Mouse (Mus musculus) limb, embryonic 15.5 days (tissue): ENCODE results near the gene Ryr2. TPM values are rescaled to one million over a fixed set of nuclear protein-coding genes. Genes with fewer than 3 reads are reported as not detected.
"Not testable (repeated sequence)": the region's sequence is repeated elsewhere in the genome, so short reads cannot be mapped to it uniquely, and the experiment has no call there.

ENCODE experiments used
- ATAC-seq: fragments of 200-750 bp; cut with Nextera tagmentation; 2 replicates; pipeline ENCODE4 v1.8.0; 2017; ENCODE audit warnings: low read depth, moderate TSS enrichment; ENCODE audit not compliant: insufficient number of reproducible peaks, low FRiP score, low TSS enrichment
- H3K27ac ChIP-seq: fragments of 300-500 bp; sonication (generic); 2 replicates; pipeline ENCODE4 v1.5.1; 2015; ENCODE audit warnings: moderate library complexity, mild to moderate bottlenecking, inconsistent platforms
- H3K27me3 ChIP-seq: fragments of 300-500 bp; sonication (generic); 2 replicates; pipeline ENCODE4 v1.6.1; 2015; ENCODE audit warnings: inconsistent platforms
- H3K36me3 ChIP-seq: fragments of 300-500 bp; sonication (generic); 2 replicates; pipeline ENCODE4 v1.6.1; 2015; ENCODE audit warnings: inconsistent platforms
- H3K4me1 ChIP-seq: fragments of 300-500 bp; sonication (generic); 2 replicates; pipeline ENCODE4 v1.6.1; 2015; ENCODE audit warnings: inconsistent platforms
- H3K4me2 ChIP-seq: fragments of 300-500 bp; sonication (generic); 2 replicates; pipeline ENCODE4 v1.6.1; 2015; ENCODE audit warnings: mild to moderate bottlenecking, inconsistent platforms
- H3K4me3 ChIP-seq: fragments of 300-500 bp; sonication (generic); 2 replicates; pipeline ENCODE4 v1.5.1; 2015; ENCODE audit warnings: mild to moderate bottlenecking, inconsistent platforms
- H3K9ac ChIP-seq: fragments of 300-500 bp; sonication (generic); 2 replicates; pipeline ENCODE4 v1.6.1; 2015; ENCODE audit warnings: inconsistent platforms
- H3K9me3 ChIP-seq: fragments of 300-500 bp; sonication (generic); 2 replicates; pipeline ENCODE4 v1.6.1; 2016; ENCODE audit warnings: inconsistent platforms
- WGBS: fragments of 180-500 bp; shearing (Covaris S2); methylation state at CpG from one replicate; pipeline ENCODE4 v1.1.7; 2015; 5-methylcytosine and 5-hydroxymethylcytosine counted together
- polyA plus RNA-seq: library from polyadenylated mRNA; unstranded; fragments of >200 nt; fragmentation: Nextera tagmentation; extraction: Ambion mirVana; gene quantifications from 2 replicates; pipeline ENCODE4 v1.2.1, GENCODE M21; 2015

Ryr2 gene
- polyA plus RNA-seq, 1 experiment from 2014 or later = 0.42 TPM

DNA sequence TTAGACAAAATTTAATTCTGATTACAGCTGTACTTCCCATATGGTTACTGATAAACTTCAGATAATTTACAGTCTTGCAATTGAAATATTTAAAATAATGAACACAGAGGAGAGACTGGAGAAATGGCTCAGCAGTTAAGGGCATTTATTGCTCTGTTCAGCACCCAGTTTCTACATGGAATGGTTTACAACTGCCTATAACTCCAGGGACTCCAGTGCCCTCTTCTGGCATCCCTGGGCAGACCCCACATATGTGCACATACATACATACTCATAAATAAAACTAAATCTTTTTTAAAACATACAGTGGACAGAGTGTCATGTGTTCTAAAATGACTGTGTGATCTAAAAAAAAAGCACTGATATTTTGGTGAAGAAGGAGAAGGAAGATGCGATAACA, 262.9 kb downstream of the Ryr2 start:
- no peak overlapping the region for H3K4me2 ChIP-seq
- H3K9me3 ChIP-seq = no peaks in the 10 kb centered on the region
- no peaks in the 10 kb centered on the region for H3K36me3 ChIP-seq
- no peak overlapping the region for H3K27ac ChIP-seq
- H3K27me3 ChIP-seq = no peaks in the 10 kb centered on the region
- no peak overlapping the region for H3K4me3 ChIP-seq
- H3K4me1 ChIP-seq = no peaks in the 10 kb centered on the region
- H3K9ac ChIP-seq = no peak overlapping the region
- no peak for ATAC-seq
- 97% methylated on average over 1 of the region's 1 CpGs for WGBS

DNA sequence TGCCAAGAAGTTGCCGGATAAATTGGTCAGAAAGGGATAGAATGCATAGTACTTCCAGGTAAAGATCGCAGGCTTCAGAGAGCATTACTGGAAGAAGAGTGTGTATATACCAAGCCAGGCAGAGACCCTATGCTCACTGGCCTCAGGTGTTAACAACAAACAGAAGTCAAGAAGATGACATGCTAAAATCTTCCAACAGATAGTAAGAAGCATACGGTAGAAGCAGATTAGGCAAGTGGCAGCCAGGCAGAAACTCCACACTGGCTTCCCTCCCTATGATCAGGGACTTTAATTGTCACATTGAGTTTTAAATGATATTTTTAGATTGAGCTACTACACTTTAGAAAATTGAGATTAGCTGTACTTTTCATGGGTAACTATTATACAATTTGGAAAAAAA, 268.9 kb downstream of the Ryr2 start:
- H3K27ac ChIP-seq = no peak overlapping the region
- no peaks in the 10 kb centered on the region for H3K4me1 ChIP-seq
- no peaks in the 10 kb centered on the region for H3K9me3 ChIP-seq
- H3K4me3 ChIP-seq = no peak overlapping the region
- no peaks in the 10 kb centered on the region for H3K36me3 ChIP-seq
- 92% methylated on average over 3 of the region's 3 CpGs for WGBS
- H3K9ac ChIP-seq = no peak overlapping the region
- H3K4me2 ChIP-seq = no peak overlapping the region
- H3K27me3 ChIP-seq = no peaks in the 10 kb centered on the region
- ATAC-seq = no peak

DNA sequence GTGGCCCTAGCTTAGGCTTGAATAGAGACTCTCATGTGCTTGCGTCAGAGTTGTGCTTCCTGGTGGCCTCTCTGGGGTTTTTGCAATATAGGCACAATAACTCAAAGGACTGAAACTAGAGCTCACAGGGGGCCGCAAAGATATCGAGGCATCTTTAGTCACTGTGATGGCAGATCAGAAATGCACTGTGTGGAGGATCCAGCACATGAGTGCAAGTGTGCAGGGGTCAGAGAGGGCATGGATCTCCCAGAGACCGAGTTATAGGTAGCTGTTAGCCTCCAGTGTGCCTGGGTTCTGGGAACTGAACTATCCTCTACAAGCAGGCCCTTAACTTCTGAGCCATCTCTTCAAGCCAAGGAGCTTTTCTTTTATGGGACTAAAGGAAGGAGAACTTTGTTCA, 269.6 kb downstream of the Ryr2 start:
- 85% methylated on average over 4 of the region's 4 CpGs for WGBS
- Histone ChIP-seq H3K27ac (no peak overlapping the region), H3K4me2 (no peak overlapping the region)

DNA sequence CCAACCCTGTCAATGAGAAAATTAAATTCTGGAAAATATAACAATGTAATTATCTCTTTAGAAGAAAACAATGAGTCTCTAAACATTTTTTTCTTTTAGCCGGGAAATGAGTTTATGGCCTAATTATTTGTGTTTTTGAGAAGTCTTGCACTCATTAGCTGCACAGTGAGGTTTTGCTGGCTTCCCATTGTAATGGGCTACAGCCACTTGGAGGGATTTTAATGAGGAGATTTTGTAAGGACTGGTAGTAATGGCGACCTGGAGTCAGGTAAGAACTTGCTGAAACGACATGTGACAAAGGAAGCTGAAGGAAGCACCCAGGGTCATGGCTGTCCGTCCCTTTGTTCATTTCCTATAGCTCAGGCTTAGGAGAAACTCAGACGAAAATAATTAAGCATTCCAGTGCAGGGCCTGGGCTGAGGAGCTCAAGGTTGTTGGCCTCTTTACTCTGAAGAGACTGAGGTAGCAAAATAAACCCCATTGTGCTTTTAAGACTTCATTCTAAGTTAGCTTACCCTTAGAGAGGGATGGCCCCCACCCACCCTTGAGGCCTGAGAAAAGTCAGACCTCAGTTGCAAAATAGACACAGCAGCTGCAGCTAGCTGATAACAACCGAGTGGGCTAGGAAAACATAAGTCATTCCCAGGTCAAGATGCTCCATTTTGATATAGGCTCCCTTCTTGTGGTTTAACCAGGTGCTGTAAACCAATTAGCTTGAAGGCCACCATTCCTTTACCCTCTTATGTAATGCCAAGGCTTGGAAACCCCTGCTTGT, 270.3 kb downstream of the Ryr2 start:
- Histone ChIP-seq H3K9me3 (no peaks in the 10 kb centered on the region), H3K36me3 (no peaks in the 10 kb centered on the region), H3K4me1 (no peaks in the 10 kb centered on the region), H3K27me3 (no peaks in the 10 kb centered on the region), H3K4me2 (no peak overlapping the region), H3K4me3 (no peak overlapping the region), H3K27ac (no peak overlapping the region), H3K9ac (no peak overlapping the region)
- 37% methylated on average over 6 of the region's 6 CpGs for WGBS
- ATAC-seq = no peak

More for the DNA sequence above, 269.6 kb downstream of the Ryr2 start:
- H3K4me1 ChIP-seq = no peaks in the 10 kb centered on the region
- H3K9me3 ChIP-seq = no peaks in the 10 kb centered on the region
- no peaks in the 10 kb centered on the region for H3K36me3 ChIP-seq
- no peak overlapping the region for H3K4me3 ChIP-seq
- no peaks in the 10 kb centered on the region for H3K27me3 ChIP-seq
- no peak for ATAC-seq
- H3K9ac ChIP-seq = no peak overlapping the region

DNA sequence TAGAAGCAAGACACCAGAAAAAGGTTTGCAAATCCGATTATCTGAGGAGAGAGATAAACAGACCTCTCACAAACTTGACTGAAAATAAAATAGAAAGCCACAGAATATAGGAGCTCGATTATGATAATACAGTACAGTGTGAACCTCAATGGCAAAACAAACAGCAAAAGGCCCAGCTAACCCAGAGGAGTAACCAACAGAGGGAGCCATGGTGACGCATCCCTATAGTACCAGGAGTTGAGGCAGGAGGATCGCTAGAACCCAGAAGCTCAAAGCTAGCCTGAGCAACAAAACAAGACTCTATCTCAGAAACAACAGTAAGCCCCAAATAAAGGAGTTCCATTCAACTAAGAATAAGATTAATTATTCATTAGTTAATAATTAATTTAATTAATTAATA, 275.5 kb downstream of the Ryr2 start:
- H3K36me3 ChIP-seq = no peaks in the 10 kb centered on the region
- H3K9me3 ChIP-seq = no peaks in the 10 kb centered on the region
- no peak overlapping the region for H3K27ac ChIP-seq
- H3K27me3 ChIP-seq = no peaks in the 10 kb centered on the region
- no peak overlapping the region for H3K4me3 ChIP-seq
- WGBS = 84% methylated on average over 4 of the region's 4 CpGs
- no peak overlapping the region for H3K4me2 ChIP-seq
- H3K4me1 ChIP-seq = no peaks in the 10 kb centered on the region
- H3K9ac ChIP-seq = no peak overlapping the region
- no peak for ATAC-seq

DNA sequence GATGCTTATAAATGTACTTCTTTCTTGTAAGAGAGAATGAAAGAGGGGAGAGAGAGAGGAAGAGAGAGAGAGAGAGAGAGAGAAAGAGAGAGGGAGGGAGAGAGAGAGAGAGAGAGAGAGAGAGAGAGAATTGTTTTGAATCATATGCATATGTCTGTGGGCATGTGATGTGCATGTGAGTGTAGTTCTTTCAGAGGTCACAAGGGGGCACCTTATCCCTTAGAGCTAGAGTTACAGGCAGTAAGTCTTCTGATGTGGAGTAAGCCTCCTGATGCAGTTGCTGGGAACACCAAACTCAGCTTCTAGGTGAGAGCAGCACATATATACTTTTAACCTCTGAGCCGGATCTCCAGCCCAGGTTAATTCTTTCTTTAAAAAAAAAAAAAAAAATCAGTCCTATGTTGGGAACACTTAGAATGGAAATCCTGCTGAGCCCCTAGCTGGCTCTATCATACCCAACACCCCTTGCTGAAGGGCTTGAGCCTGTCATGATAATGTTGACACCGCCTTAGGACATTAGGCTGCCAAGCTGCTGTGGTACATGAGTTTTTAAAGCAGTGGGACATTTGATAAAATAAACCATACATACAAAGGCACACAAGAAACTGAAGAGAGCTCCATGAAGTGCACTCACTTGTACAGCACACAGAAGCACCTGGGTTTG, 281.1 kb downstream of the Ryr2 start:
- H3K36me3 ChIP-seq = no peaks in the 10 kb centered on the region
- WGBS = 91% methylated on average over 2 of the region's 2 CpGs

DNA sequence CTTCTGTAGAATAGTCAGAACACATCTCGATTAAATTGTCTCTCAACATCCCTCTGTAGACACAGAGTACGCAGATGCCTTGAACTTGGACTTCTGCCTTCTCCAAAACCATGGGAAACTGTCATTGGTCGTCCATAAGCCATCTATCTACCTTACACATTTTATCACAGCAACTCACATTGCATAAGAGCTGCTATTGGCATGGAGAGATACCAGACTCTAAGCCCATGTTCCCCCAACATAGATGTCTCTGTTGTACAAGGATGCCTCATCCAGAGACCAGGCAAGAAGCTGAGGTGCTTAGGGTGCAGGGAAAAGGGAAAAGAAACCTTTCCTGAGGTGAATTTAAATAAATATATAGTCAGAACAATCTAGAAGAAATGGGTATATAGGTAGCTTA, 288.0 kb downstream of the Ryr2 start:
- no peak overlapping the region for H3K9ac ChIP-seq
- 77% methylated on average over 3 of the region's 3 CpGs for WGBS
- no peaks in the 10 kb centered on the region for H3K27me3 ChIP-seq
- H3K36me3 ChIP-seq = no peaks in the 10 kb centered on the region
- H3K4me2 ChIP-seq = no peak overlapping the region
- H3K4me3 ChIP-seq = no peak overlapping the region
- no peak for ATAC-seq
- H3K27ac ChIP-seq = no peak overlapping the region
- no peaks in the 10 kb centered on the region for H3K4me1 ChIP-seq
- H3K9me3 ChIP-seq = no peaks in the 10 kb centered on the region

More for the DNA sequence above, 281.1 kb downstream of the Ryr2 start:
- Histone ChIP-seq H3K9me3 (no peaks in the 10 kb centered on the region), H3K4me2 (no peak overlapping the region), H3K27ac (no peak overlapping the region), H3K9ac (no peak overlapping the region), H3K4me1 (no peaks in the 10 kb centered on the region), H3K4me3 (no peak overlapping the region), H3K27me3 (no peaks in the 10 kb centered on the region)
- ATAC-seq = no peak

DNA sequence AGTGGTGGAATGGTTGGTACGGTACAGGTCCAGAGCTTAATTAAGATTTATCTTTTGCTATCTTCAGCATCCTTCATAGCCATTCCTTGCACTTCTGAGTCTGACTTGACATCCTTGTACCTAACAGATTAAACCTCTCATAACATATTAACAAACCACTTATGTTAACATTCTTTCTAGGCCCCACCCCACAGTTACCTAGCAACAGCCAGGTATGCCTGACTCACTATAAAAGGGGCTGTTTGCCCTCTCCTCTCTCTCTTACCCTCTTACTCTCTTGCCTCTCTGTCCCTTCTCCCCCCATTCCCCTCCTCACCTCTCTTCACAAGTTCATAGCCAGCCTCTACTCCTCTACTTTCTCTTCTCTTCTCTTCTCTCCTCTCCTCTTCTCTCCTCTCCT, 297.4 kb downstream of the Ryr2 start:
- H3K9me3 ChIP-seq, H3K36me3 ChIP-seq, H3K4me3 ChIP-seq, H3K27me3 ChIP-seq, H3K9ac ChIP-seq, H3K27ac ChIP-seq, H3K4me1 ChIP-seq, H3K4me2 ChIP-seq, ATAC-seq: not testable (repeated sequence)
- 84% methylated on average over 1 of the region's 1 CpGs for WGBS

DNA sequence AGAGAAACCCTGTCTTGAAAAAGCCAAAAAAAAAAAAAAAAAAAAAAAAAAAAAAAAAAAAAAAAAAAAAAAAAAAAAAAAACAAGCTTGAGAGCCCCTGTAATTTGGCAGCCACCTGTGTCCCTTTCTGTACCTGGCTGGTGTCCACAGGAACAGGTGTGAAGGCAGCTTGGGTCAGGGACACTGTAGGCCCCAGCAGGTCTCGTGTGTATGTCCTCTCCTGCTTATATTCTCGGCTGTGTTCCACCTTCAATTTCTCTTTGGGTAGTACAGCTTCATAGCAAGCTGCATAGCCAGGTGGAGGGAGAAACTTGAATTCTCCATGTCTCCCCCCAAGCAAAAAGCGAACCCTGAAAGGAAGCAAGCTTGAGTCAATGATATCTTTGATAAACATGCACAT, 314.2 kb downstream of the Ryr2 start:
- no peaks in the 10 kb centered on the region for H3K4me1 ChIP-seq
- H3K27me3 ChIP-seq = no peaks in the 10 kb centered on the region
- no peak for ATAC-seq
- H3K27ac ChIP-seq = no peak overlapping the region
- whole genome bisulfite sequencing = 74% methylated on average over 3 of the region's 3 CpGs
- H3K9ac ChIP-seq = no peak overlapping the region
- no peaks in the 10 kb centered on the region for H3K36me3 ChIP-seq
- no peak overlapping the region for H3K4me2 ChIP-seq
- H3K9me3 ChIP-seq = no peaks in the 10 kb centered on the region
- no peak overlapping the region for H3K4me3 ChIP-seq

DNA sequence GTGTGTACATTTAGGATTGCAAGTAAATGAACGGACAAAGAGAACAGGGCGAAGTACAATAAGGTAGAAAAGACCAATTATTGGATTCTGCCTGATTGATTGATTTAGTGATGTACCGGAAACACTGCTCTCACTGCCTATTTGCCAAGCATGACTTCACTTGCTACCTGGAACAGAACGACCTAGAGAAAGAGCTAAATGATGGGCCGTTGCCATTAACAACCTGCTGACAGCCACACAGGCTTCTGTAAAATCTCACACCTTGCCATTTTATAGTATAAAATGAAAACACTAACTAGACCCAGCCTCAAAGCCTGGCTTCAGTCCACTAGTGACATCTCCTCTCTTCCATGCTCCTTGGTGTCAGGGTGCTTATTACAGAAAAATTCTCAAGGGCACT, 316.2 kb downstream of the Ryr2 start:
- WGBS = 60% methylated on average over 5 of the region's 5 CpGs
- no peak overlapping the region for H3K9ac ChIP-seq
- H3K27ac ChIP-seq = no peak overlapping the region
- H3K4me3 ChIP-seq = no peak overlapping the region
- ATAC-seq = no peak
- no peaks in the 10 kb centered on the region for H3K27me3 ChIP-seq
- no peaks in the 10 kb centered on the region for H3K4me1 ChIP-seq
- no peaks in the 10 kb centered on the region for H3K9me3 ChIP-seq
- no peak overlapping the region for H3K4me2 ChIP-seq
- no peaks in the 10 kb centered on the region for H3K36me3 ChIP-seq

DNA sequence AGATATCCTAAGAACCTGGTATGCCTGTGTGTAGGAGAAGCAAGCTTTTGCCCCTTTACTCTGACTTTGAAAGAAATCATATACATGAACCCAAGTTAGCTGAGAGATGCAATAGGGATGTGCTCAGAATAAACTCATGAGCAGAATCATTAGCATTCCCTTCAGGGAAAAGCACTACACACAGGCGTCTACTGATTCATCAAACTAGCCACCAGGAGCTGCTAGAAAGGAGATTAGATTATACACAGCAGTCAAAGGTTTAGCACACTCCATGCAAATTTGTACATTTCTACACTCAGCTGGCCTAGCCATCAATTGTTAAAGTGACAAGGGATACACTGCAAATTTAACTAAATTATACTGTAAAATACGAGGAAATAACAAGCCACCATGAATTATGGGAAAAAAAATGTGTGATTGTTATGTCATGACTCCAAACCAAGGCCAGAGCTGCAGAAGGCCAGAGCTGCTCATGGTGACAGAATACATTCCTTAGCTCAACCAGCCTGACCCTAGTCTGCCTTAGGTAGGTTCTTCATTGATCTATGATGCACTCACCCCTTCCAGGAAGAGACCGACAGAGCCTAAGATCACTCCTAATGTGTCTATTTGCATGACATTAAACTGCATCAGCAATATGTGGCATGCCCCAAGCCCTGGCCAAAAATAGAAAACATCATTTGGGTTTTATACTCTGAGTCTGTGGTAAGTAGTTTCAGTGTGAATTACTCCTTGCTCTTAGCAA, 324.2 kb downstream of the Ryr2 start:
- Histone ChIP-seq H3K4me2 (no peak overlapping the region), H3K9me3 (no peaks in the 10 kb centered on the region), H3K27me3 (no peaks in the 10 kb centered on the region), H3K27ac (no peak overlapping the region), H3K9ac (no peak overlapping the region), H3K4me1 (no peaks in the 10 kb centered on the region), H3K36me3 (no peaks in the 10 kb centered on the region), H3K4me3 (no peak overlapping the region)
- 72% methylated on average over 3 of the region's 3 CpGs for WGBS
- ATAC-seq = no peak

DNA sequence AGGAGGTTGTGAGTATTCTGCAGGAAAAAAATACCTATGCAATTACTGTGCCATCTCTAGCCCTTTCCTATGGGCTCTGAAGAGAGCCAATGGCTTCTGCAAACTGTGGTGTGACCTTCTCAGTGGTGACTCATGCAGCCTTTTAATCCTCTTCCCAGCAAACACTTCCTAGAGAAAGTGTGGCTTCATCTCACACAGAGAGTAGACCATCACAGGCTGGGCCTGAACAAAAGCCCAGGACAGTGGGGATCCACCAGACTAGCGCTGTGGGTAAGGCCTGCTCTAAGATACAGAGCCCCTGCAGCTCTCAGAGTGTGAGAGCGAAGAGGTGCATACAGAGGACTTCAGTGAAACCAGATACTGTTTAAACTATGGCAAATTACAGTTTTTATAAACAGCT, 325.7 kb downstream of the Ryr2 start:
- Histone ChIP-seq H3K36me3 (no peaks in the 10 kb centered on the region), H3K4me1 (no peaks in the 10 kb centered on the region), H3K27ac (no peak overlapping the region), H3K9me3 (no peaks in the 10 kb centered on the region), H3K9ac (no peak overlapping the region), H3K27me3 (no peaks in the 10 kb centered on the region), H3K4me2 (no peak overlapping the region), H3K4me3 (no peak overlapping the region)
- ATAC-seq = no peak
- 48% methylated on average over 2 of the region's 2 CpGs for WGBS
